Comparison of ENCODE assay signal across 27 mouse cellular contexts in genomic region chr5:138767650-138768049, GRCm38 (mm10). TPM values are rescaled to one million over a fixed set of nuclear protein-coding genes. Genes with fewer than 3 reads are reported as not detected.
DNase-seq lines count a peak whose midpoint lies in the region; ATAC-seq and TF ChIP-seq lines count a peak whose summit lies in the region.
"Had no signal": no experiment of that assay in that cellular context is flagged by ENCODE, and none has a peak within 500 bp of the region (broad histone marks: within the 10 kb centered on the region; RNA-seq: fewer than 3 reads in every experiment).

No protein-coding gene starts in this region.

- no peaks in the 10 kb centered on the region for H3K4me1 ChIP-seq in midbrain, embryonic 11.5 days (ENCODE audit: control insufficient read depth, insufficient read depth, low read length)
- no peaks in the 10 kb centered on the region for H3K4me1 ChIP-seq in midbrain, embryonic 16.5 days (ENCODE audit: control insufficient read depth, insufficient read depth, low read length)
- H3K4me1 ChIP-seq in olfactory bulb, adult 2 months (ENCODE audit: control insufficient read depth, insufficient read depth, low read length) = peaks cover 42% of the 10 kb centered on the region

- no peaks in the 10 kb centered on the region for H3K36me3 ChIP-seq in midbrain, embryonic 11.5 days (ENCODE audit: control insufficient read depth, insufficient read depth, low read length)
- peaks cover 11% of the 10 kb centered on the region for H3K36me3 ChIP-seq in midbrain, embryonic 16.5 days (ENCODE audit: control insufficient read depth, insufficient read depth, low read length)
- H3K36me3 ChIP-seq: G1E had no signal

- no peak overlapping the region for H3K4me2 ChIP-seq in midbrain, embryonic 11.5 days
- H3K4me2 ChIP-seq in midbrain, embryonic 16.5 days (ENCODE audit: low read length) = no peak overlapping the region

- TF ChIP-seq POLR2A in olfactory bulb, adult 2 months (IDR thresholded peaks at IDR 0.05; ENCODE audit: insufficient read depth, low read depth, low read length) = no peak

- no peak for TF ChIP-seq CTCF in olfactory bulb, adult 2 months (IDR thresholded peaks at IDR 0.05; ENCODE audit: insufficient read depth, low read depth, low read length)

- no peak overlapping the region for H3K27ac ChIP-seq in midbrain, embryonic 11.5 days (ENCODE audit: low read depth, low read length)
- H3K27ac ChIP-seq in midbrain, embryonic 16.5 days (ENCODE audit: low read length) = no peak overlapping the region
- peak overlapping the region; percentile 37; the same call in 1 of the 2 replicates for H3K27ac ChIP-seq in olfactory bulb, adult 2 months (ENCODE audit: insufficient read depth, low read depth, low read length)

- H3K27me3 ChIP-seq in midbrain, embryonic 11.5 days (ENCODE audit: control insufficient read depth, insufficient read depth, low read length) = no peaks in the 10 kb centered on the region
- H3K27me3 ChIP-seq in midbrain, embryonic 16.5 days (ENCODE audit: control insufficient read depth, insufficient read depth, low read depth, low read length) = no peaks in the 10 kb centered on the region
- H3K27me3 ChIP-seq: Patski had no signal

- H3K9me3 ChIP-seq in midbrain, embryonic 11.5 days (ENCODE audit: control insufficient read depth, low read length) = no peaks in the 10 kb centered on the region
- H3K9me3 ChIP-seq in midbrain, embryonic 16.5 days (replicated peaks; ENCODE audit: control insufficient read depth, low read length, poor library complexity, severe bottlenecking) = no peaks in the 10 kb centered on the region
- H3K9me3 ChIP-seq: G1E had no signal

- H3K4me3 ChIP-seq in midbrain, embryonic 11.5 days (ENCODE audit: low read depth, low read length) = no peak overlapping the region
- no peak overlapping the region for H3K4me3 ChIP-seq in midbrain, embryonic 16.5 days (ENCODE audit: low read depth, low read length)
- H3K4me3 ChIP-seq in olfactory bulb, adult 2 months (ENCODE audit: insufficient read depth, low read depth, low read length) = no peak overlapping the region

- DNase-seq in heart, adult 11 months = peak; percentile 94
- DNase-seq in heart, postnatal 36 days = no peak
- peak; percentile 29 to 31 for DNase-seq in heart, postnatal 14 days
- no peak for DNase-seq in heart, postnatal 25 days (ENCODE audit: low spot score)
- DNase-seq in midbrain, embryonic 11.5 days (ENCODE audit: low spot score, missing footprints) = peak; percentile 28
- DNase-seq in gastrocnemius, postnatal 10 days = no peak
- DNase-seq: adrenal gland, adult 2 months; adrenal gland, adult 8-10 months; adrenal gland, postnatal 10 days; adrenal gland, postnatal 14 days; adrenal gland, postnatal 25 days; adrenal gland, postnatal 36 days; B cell, adult 2 months; cerebellum, adult 11 months; cerebellum, adult 11-12 months had no signal

- 88% methylated on average over 11 of the region's 11 CpGs for WGBS in midbrain, embryonic 11.5 days
- WGBS in midbrain, embryonic 16.5 days = 82% methylated on average over 11 of the region's 11 CpGs
- WGBS in olfactory bulb, adult 2 months = 77% methylated on average over 11 of the region's 11 CpGs

- ATAC-seq in midbrain, embryonic 11.5 days (ENCODE audit: low FRiP score) = no peak
- ATAC-seq in midbrain, embryonic 16.5 days = no peak
- ATAC-seq: activated CD4-positive, CD25-positive, alpha-beta regulatory T cell, adult 4 months; CD4-positive, CD25-positive, alpha-beta regulatory T cell, adult 4 months; Patski had no signal

- no peak overlapping the region for H3K9ac ChIP-seq in midbrain, embryonic 11.5 days (ENCODE audit: low read length)
- no peak overlapping the region for H3K9ac ChIP-seq in midbrain, embryonic 16.5 days (ENCODE audit: low read depth, low read length)

- intact Hi-C loops in heart, postnatal 36 days (cut with DNase I) = no loop called here
- intact Hi-C loops in heart, postnatal 14 days (cut with DNase I) = no loop called here
- intact Hi-C loops in heart, postnatal 25 days (cut with DNase I) = no loop called here

RNA-seq across cellular contexts. Expression of gene Fam20c, which starts 13.3 kb away (rescaled TPM):
- 10 to 100 TPM; 10.3 to 12.5 TPM for total RNA-seq in heart, postnatal 36 days (2021)
- 10 to 100 TPM in 1 of 2 experiments, 1 to 10 TPM in 1; 9.9 to 10.4 TPM for total RNA-seq in heart, postnatal 14 days (2021)
- total RNA-seq in heart, postnatal 25 days (2021) = 10 to 100 TPM; 10.7 to 12.2 TPM
- 14.6 and 16.3 TPM in 2 replicates for polyA plus RNA-seq in midbrain, embryonic 11.5 days (2014; fragmentation: Nextera tagmentation; extraction: Ambion mirVana)
- polyA plus RNA-seq in midbrain, embryonic 16.5 days (2015; fragmentation: Nextera tagmentation; extraction: Ambion mirVana) = 41.9 and 44.7 TPM in 2 replicates
- not detected in 2 replicates for polyA plus RNA-seq in olfactory bulb, adult 2 months (2012; ENCODE audit: insufficient read depth, insufficient read length, low replicate concordance, missing spikeins)
- 10 to 100 TPM; 29.2 to 41.6 TPM for total RNA-seq in gastrocnemius, postnatal 10 days (2021)
- total RNA-seq: MEL had no signal
- polyA plus RNA-seq: activated CD4-positive, CD25-positive, alpha-beta regulatory T cell, adult 4 months; CD4-positive, CD25-positive, alpha-beta regulatory T cell, adult 4 months; G1E had no signal

RNA-seq across cellular contexts. Expression of gene Gm5294, which starts 52.2 kb away (rescaled TPM):
- total RNA-seq in heart, postnatal 36 days (2021) = not detected
- not detected for total RNA-seq in heart, postnatal 14 days (2021)
- total RNA-seq in heart, postnatal 25 days (2021) = not detected
- not detected in 2 replicates for polyA plus RNA-seq in midbrain, embryonic 11.5 days (2014; fragmentation: Nextera tagmentation; extraction: Ambion mirVana)
- polyA plus RNA-seq in midbrain, embryonic 16.5 days (2015; fragmentation: Nextera tagmentation; extraction: Ambion mirVana) = not detected in 2 replicates
- not detected in 2 replicates for polyA plus RNA-seq in olfactory bulb, adult 2 months (2012; ENCODE audit: insufficient read depth, insufficient read length, low replicate concordance, missing spikeins)
- total RNA-seq in gastrocnemius, postnatal 10 days (2021) = not detected
- total RNA-seq: adrenal gland, adult 18-20 months; adrenal gland, adult 2 months; adrenal gland, adult 8-10 months; adrenal gland, postnatal 10 days; adrenal gland, postnatal 14 days; adrenal gland, postnatal 25 days; adrenal gland, postnatal 36 days; adrenal gland, postnatal 4 days; CH12.LX; ES-E14; G1E; MEL had no signal
- polyA plus RNA-seq: activated CD4-positive, CD25-positive, alpha-beta regulatory T cell, adult 4 months; C2C12; CD4-positive, CD25-positive, alpha-beta regulatory T cell, adult 4 months; G1E; Patski had no signal

Comparison
In these comparisons a context has a peak if more than half of its experiments do, and no peak if none do; other contexts are left out.
1. DNase-seq: peak in heart, adult 11 months (single experiment), heart, postnatal 14 days (2 of 2) and midbrain, embryonic 11.5 days (single experiment); none in heart, postnatal 36 days (0 of 2), heart, postnatal 25 days (single experiment) and gastrocnemius, postnatal 10 days (single experiment).